Mouse (Mus musculus): ENCODE measurements around the gene Mblac2. TPM values are rescaled to one million over a fixed set of nuclear protein-coding genes. Genes with fewer than 3 reads are reported as not detected.

Mblac2 gene
- polyA plus RNA-seq, 1 experiment from 2014 or later = 11.6 TPM

DNA sequence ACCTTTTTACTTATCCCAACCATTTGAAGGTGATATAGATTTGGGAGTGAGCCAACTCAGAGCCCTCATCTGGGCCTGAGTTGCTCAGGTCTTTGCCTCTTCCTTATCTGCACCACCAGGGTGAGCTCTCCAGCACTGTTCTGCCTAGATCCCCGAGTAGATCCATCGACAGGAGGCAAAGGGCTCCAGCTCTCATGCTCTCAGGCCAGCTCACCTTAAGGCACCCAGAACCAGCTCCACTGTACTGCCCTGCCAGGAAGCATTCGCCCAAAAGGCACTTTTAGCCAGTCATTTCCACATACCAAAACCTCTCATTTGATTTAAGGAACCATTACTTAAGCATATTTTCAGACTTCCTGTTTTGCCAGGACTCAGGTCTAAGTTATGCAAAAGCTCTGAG lies 29.8 kb downstream of the Mblac2 start:
- Histone ChIP-seq H3K4me2 (replicated peaks) (no peak overlapping the region), H3K36me3 (no peaks in the 10 kb centered on the region), H3K4me1 (no peaks in the 10 kb centered on the region), H3K27ac (replicated peaks) (no peak overlapping the region), H3K4me3 (replicated peaks) (no peak overlapping the region), H3K9ac (no peak overlapping the region), H3K27me3 (no peaks in the 10 kb centered on the region), H3K9me3 (replicated peaks) (no peaks in the 10 kb centered on the region)
- 46% methylated on average over 3 of the region's 3 CpGs for WGBS
- ATAC-seq (ENCODE audit: insufficient number of reproducible peaks, low FRiP score, low TSS enrichment, low read depth) = no peak

DNA sequence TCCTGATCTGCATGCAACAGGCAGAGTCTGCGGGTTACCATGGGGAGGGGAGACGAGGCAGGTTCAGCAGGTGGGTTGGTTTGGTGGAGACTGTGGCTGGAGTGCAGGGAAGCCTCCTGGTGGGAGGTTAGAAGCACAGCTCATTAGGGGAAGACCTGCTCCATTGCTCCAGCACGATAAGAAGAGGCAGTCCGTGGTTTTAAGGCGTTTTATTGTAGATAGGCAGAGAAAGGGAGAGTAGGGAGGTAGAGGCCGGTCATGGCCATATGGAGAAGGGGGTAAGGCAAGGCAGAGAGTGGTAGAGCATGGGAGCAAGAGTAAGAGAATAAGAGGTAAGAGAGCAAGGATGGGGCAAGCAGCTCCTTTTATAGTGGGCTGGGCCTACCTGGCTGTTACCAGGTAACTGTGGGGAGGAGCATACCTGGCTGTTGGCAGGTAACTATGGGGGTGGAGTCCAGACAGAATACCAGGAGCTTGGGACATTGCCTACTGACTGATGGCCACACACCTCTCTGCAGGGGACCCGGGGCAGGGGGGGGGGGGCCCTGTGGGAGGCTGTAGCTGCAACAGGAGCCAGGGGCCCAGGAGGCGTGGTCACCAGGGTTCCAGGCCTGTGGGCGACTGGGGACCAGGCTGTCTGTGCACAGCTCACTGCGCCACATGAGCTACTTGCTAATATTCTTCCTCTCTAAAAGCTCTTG lies 32.4 kb downstream of the Mblac2 start:
- H3K4me1 ChIP-seq = no peaks in the 10 kb centered on the region

DNA sequence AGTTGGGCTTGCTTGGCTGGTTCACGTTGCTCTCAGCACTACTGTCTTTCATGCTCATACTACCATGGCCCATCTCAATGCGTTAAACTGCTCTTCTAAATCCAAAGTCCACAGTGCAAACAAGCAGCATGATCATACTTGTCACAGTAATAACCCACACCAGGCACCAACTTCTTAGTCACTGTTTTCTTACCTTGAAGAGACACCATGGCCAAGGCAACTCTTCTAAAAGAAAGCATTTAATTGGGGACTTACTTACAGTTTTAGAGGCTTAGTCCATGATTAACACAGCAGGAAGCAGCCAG lies 32.9 kb downstream of the Mblac2 start:
- H3K4me3 ChIP-seq (replicated peaks) = no peak overlapping the region
- 28% methylated on average over 2 of the region's 2 CpGs for WGBS
- no peak overlapping the region for H3K27ac ChIP-seq (replicated peaks)
- H3K9me3 ChIP-seq (replicated peaks) = no peaks in the 10 kb centered on the region
- no peaks in the 10 kb centered on the region for H3K27me3 ChIP-seq
- H3K9ac ChIP-seq = no peak overlapping the region
- no peaks in the 10 kb centered on the region for H3K36me3 ChIP-seq
- no peaks in the 10 kb centered on the region for H3K4me1 ChIP-seq
- no peak for ATAC-seq (ENCODE audit: insufficient number of reproducible peaks, low FRiP score, low TSS enrichment, low read depth)
- H3K4me2 ChIP-seq (replicated peaks) = no peak overlapping the region

More for the DNA sequence above, 32.4 kb downstream of the Mblac2 start:
- no peak overlapping the region for H3K4me2 ChIP-seq (replicated peaks)
- H3K36me3 ChIP-seq = no peaks in the 10 kb centered on the region
- H3K27me3 ChIP-seq = no peaks in the 10 kb centered on the region
- no peak overlapping the region for H3K9ac ChIP-seq
- H3K9me3 ChIP-seq (replicated peaks) = no peaks in the 10 kb centered on the region
- no peak overlapping the region for H3K27ac ChIP-seq (replicated peaks)
- no peak overlapping the region for H3K4me3 ChIP-seq (replicated peaks)
- 40% methylated on average over 10 of the region's 10 CpGs for WGBS
- no peak for ATAC-seq (ENCODE audit: insufficient number of reproducible peaks, low FRiP score, low TSS enrichment, low read depth)

DNA sequence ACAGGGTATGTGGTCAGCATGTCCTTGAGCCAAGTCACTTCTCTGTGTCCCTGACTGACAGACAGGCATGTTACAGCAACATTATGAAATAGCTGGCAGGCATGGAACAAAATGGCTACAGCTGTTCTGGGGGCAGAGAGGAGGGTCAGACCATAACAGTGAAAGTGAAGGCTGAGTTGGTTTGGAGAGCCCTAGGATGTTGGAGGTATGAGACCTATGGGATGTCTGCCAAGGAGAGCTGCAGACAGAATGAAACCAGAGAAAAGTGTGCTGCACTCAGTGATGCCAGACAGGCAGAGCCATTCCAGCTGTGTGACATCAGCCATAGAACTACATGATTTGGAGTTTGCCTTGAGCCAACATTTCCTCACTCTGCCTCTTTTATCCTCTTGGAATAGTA lies 43.7 kb downstream of the Mblac2 start:
- H3K4me1 ChIP-seq = no peaks in the 10 kb centered on the region
- no peak overlapping the region for H3K4me2 ChIP-seq (replicated peaks)
- H3K9ac ChIP-seq = no peak overlapping the region
- H3K36me3 ChIP-seq = no peaks in the 10 kb centered on the region
- no peak overlapping the region for H3K27ac ChIP-seq (replicated peaks)
- H3K4me3 ChIP-seq (replicated peaks) = no peak overlapping the region
- no peak for ATAC-seq (ENCODE audit: insufficient number of reproducible peaks, low FRiP score, low TSS enrichment, low read depth)
- H3K9me3 ChIP-seq (replicated peaks) = no peaks in the 10 kb centered on the region
- no peaks in the 10 kb centered on the region for H3K27me3 ChIP-seq

- H3K4me3 ChIP-seq (replicated peaks) = no peak overlapping the region
- no peaks in the 10 kb centered on the region for H3K9me3 ChIP-seq (replicated peaks)
- WGBS = 76% methylated on average over 1 of the region's 1 CpGs
- no peak overlapping the region for H3K27ac ChIP-seq (replicated peaks)
- no peaks in the 10 kb centered on the region for H3K4me1 ChIP-seq
- no peak overlapping the region for H3K9ac ChIP-seq
- ATAC-seq (ENCODE audit: insufficient number of reproducible peaks, low FRiP score, low TSS enrichment, low read depth) = no peak
- no peak overlapping the region for H3K4me2 ChIP-seq (replicated peaks)
- no peaks in the 10 kb centered on the region for H3K27me3 ChIP-seq
- no peaks in the 10 kb centered on the region for H3K36me3 ChIP-seq
These were observed 44.2 kb downstream of the Mblac2 start for GRCm38 (mm10) chr13:81755324-81755723.

GRCm38 (mm10) chr13:81757058-81757660 lies 46.0 kb downstream of the Mblac2 start:
- H3K27ac ChIP-seq (replicated peaks) = no peak overlapping the region
- WGBS = 83% methylated on average over 5 of the region's 5 CpGs

GRCm38 (mm10) chr13:81760379-81760778 lies 49.2 kb downstream of the Mblac2 start:
- Histone ChIP-seq H3K36me3 (no peaks in the 10 kb centered on the region), H3K9ac (no peak overlapping the region), H3K4me2 (replicated peaks) (no peak overlapping the region), H3K4me3 (replicated peaks) (no peak overlapping the region), H3K27ac (replicated peaks) (no peak overlapping the region), H3K27me3 (no peaks in the 10 kb centered on the region), H3K9me3 (replicated peaks) (no peaks in the 10 kb centered on the region), H3K4me1 (no peaks in the 10 kb centered on the region)
- no peak for ATAC-seq (ENCODE audit: insufficient number of reproducible peaks, low FRiP score, low TSS enrichment, low read depth)
- 23% methylated on average over 3 of the region's 3 CpGs for WGBS

More at GRCm38 (mm10) chr13:81757058-81757660, 46.0 kb downstream of the Mblac2 start:
- ATAC-seq (ENCODE audit: insufficient number of reproducible peaks, low FRiP score, low TSS enrichment, low read depth) = no peak
- Histone ChIP-seq H3K4me3 (replicated peaks) (no peak overlapping the region), H3K9me3 (replicated peaks) (no peaks in the 10 kb centered on the region), H3K9ac (no peak overlapping the region), H3K4me2 (replicated peaks) (no peak overlapping the region), H3K36me3 (no peaks in the 10 kb centered on the region), H3K27me3 (no peaks in the 10 kb centered on the region), H3K4me1 (no peaks in the 10 kb centered on the region)

DNA sequence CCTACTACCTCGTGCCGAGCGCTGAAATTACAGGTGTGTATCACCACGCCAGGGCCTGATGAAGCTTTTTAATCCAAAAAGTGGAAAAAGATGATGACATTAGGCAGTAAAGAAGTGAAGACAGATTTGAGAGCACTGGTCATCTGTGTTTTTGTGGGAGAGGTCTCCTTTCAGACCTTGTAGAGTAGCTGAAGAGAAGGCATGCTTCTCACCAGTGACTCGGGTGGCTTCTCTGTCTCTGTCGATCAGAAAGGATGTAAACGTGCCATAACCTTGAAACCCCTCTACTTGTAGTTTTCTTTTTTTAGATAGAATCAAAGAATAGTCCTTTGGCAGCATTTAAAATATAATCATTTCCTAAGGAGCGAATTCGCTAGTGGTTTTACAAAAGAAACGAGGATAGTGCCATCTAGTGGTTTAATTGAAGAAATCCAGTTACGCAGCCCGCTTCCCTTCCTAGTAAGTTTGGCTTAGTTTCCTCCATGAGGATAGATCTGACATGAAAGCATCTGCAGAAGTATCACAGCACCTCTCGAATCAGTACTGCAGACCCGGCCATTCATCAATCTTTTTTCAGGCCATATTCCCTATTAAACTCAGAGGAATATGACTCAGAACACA lies 50.5 kb downstream of the Mblac2 start:
- H3K36me3 ChIP-seq = no peaks in the 10 kb centered on the region
- no peak overlapping the region for H3K27ac ChIP-seq (replicated peaks)
- no peaks in the 10 kb centered on the region for H3K9me3 ChIP-seq (replicated peaks)
- H3K4me1 ChIP-seq = no peaks in the 10 kb centered on the region
- 29% methylated on average over 14 of the region's 14 CpGs for WGBS
- H3K4me2 ChIP-seq (replicated peaks) = no peak overlapping the region
- no peak overlapping the region for H3K4me3 ChIP-seq (replicated peaks)
- no peaks in the 10 kb centered on the region for H3K27me3 ChIP-seq
- H3K9ac ChIP-seq = no peak overlapping the region
- no peak for ATAC-seq (ENCODE audit: insufficient number of reproducible peaks, low FRiP score, low TSS enrichment, low read depth)

DNA sequence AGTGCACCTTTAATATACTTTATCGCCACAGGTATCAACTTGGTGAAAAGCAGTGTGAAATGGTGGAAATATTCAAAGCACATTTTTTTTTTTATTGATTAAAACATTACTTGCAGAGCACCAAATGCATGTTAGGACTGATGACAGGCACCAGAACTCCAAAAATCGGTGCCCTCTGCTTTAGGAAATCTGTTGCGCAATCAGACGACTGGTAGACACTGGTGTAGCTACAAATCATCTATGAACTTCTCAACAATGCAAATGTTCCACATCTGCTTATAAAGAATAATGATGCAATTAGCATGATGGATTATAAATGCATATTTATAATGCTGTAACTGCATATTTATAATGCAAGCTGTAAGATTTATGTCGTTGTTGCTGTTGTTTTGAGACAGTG lies 53.0 kb downstream of the Mblac2 start:
- no peak for ATAC-seq (ENCODE audit: insufficient number of reproducible peaks, low FRiP score, low TSS enrichment, low read depth)
- Histone ChIP-seq H3K4me2 (replicated peaks) (no peak overlapping the region), H3K27me3 (no peaks in the 10 kb centered on the region), H3K9ac (no peak overlapping the region), H3K4me3 (replicated peaks) (no peak overlapping the region), H3K4me1 (no peaks in the 10 kb centered on the region), H3K36me3 (no peaks in the 10 kb centered on the region), H3K9me3 (replicated peaks) (no peaks in the 10 kb centered on the region), H3K27ac (replicated peaks) (no peak overlapping the region)
- 74% methylated on average over 5 of the region's 5 CpGs for WGBS

DNA sequence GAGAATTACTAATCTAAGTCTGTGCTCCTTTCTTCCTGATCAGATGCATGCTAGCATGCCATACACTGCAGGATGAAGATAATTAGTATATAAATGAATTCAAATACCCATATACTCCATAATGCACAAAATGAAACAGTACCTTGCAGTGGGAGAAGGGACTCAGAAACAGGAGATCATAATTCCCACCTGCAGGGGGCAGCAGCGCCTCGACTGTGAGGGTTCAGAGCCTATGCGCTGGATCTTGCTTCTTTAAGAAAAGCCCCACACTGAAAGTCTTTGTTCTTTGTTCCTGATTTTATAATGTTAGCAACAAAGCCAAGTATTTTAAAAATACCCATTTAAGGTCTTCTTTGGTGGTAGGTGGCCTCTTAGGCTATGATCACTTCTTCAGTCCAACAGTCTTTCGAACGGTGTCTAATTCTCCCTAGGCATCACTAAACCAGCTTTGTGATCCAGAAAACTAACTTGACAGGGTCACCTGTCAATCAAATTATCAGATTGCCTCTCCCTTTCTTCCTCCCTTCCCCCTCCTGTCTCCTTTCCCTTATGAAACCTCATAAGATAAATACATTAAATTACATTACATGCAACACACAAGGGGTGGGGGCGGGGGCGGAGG lies 56.0 kb downstream of the Mblac2 start:
- Histone ChIP-seq H3K4me2 (replicated peaks) (no peak overlapping the region), H3K9me3 (replicated peaks) (no peaks in the 10 kb centered on the region), H3K36me3 (no peaks in the 10 kb centered on the region), H3K9ac (no peak overlapping the region), H3K27ac (replicated peaks) (no peak overlapping the region), H3K4me1 (no peaks in the 10 kb centered on the region), H3K27me3 (no peaks in the 10 kb centered on the region), H3K4me3 (replicated peaks) (no peak overlapping the region)
- 79% methylated on average over 7 of the region's 7 CpGs for WGBS
- ATAC-seq (ENCODE audit: insufficient number of reproducible peaks, low FRiP score, low TSS enrichment, low read depth) = no peak

DNA sequence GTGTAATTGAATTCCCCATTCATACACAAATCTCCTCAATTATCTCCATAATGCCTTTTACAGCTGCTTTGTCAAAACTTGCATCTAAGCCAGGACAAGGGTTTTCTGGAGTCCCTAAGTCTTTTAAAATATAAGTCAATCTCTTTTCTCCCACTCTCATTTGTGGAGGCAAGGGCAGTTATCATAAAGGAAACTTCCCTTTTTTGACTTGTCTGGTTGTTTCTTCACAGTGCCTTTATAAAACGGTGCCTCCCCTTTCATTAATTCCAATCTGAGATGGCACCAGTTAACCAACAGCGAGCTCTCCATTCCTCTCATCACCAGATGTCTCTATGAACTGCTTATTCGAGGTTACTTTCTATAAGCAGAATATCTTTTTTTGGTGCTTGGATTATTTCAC lies 65.1 kb downstream of the Mblac2 start:
- Histone ChIP-seq H3K4me1 (no peaks in the 10 kb centered on the region), H3K9me3 (replicated peaks) (no peaks in the 10 kb centered on the region), H3K9ac (no peak overlapping the region), H3K36me3 (no peaks in the 10 kb centered on the region), H3K27ac (replicated peaks) (no peak overlapping the region), H3K27me3 (no peaks in the 10 kb centered on the region), H3K4me3 (replicated peaks) (no peak overlapping the region), H3K4me2 (replicated peaks) (no peak overlapping the region)
- no peak for ATAC-seq (ENCODE audit: insufficient number of reproducible peaks, low FRiP score, low TSS enrichment, low read depth)
- WGBS = 76% methylated on average over 3 of the region's 3 CpGs

Measured in embryonic facial prominence, embryonic 15.5 days (tissue).